Mouse (Mus musculus): Measurements from ENCODE around the gene Olfr1302. TPM values are rescaled to one million over a fixed set of nuclear protein-coding genes. Genes with fewer than 3 reads are reported as not detected.

Gene Olfr1302
- total RNA-seq (2021) = not detected

- intact Hi-C loops (cut with DNase I) = no loop called here
- no peak for DNase-seq
Observed at GRCm38 (mm10) chr2:111777129-111777528, at the start of gene Olfr1302. TSS of gene Olfr1302 (plus strand) at chr2:111777429.

- no peak for DNase-seq
- intact Hi-C loops (cut with DNase I) = no loop called here
Observed at GRCm38 (mm10) chr2:111750706-111751105, 26.5 kb upstream of the Olfr1302 start, which contains the start of gene Olfr1301. TSS of gene Olfr1301 (plus strand) at chr2:111751006.

GRCm38 (mm10) chr2:111812936-111813335, 35.7 kb downstream of the Olfr1302 start:
- intact Hi-C loops (cut with DNase I) = no loop called here
- no peak for DNase-seq

- intact Hi-C loops (cut with DNase I) = no loop called here
- DNase-seq = no peak
Observed at GRCm38 (mm10) chr2:111820240-111820639, 43.0 kb downstream of the Olfr1302 start, which contains the start of gene Olfr1303. TSS of gene Olfr1303 (minus strand) at chr2:111820340.

Other genes with a start within 250 kb of the Olfr1302 start
- gene Olfr1294, start 237.1 kb upstream of the Olfr1302 start, total RNA-seq (2021) = not detected
- not detected for gene Olfr1295, start 207.7 kb upstream of the Olfr1302 start, total RNA-seq (2021)
- gene Olfr1297, start 150.9 kb upstream of the Olfr1302 start, total RNA-seq (2021) = not detected
- gene Olfr1298, start 128.2 kb upstream of the Olfr1302 start, total RNA-seq (2021) = not detected
- not detected for gene Olfr1299, start 116.0 kb upstream of the Olfr1302 start, total RNA-seq (2021)
- gene Olfr1301, start 26.4 kb upstream of the Olfr1302 start, total RNA-seq (2021) = not detected
- gene Olfr1303, start 42.9 kb downstream of the Olfr1302 start, total RNA-seq (2021) = not detected
- not detected for gene Olfr1305, start 99.7 kb downstream of the Olfr1302 start, total RNA-seq (2021)
- gene Olfr1306, start 138.8 kb downstream of the Olfr1302 start, total RNA-seq (2021) = not detected
- under 1 TPM; 0.03 TPM for gene Olfr1307, start 172.0 kb downstream of the Olfr1302 start, total RNA-seq (2021)
- not detected for gene Olfr1308, start 187.5 kb downstream of the Olfr1302 start, total RNA-seq (2021)
- gene Olfr1309, start 212.9 kb downstream of the Olfr1302 start, total RNA-seq (2021) = not detected
- gene Olfr1310, start 235.3 kb downstream of the Olfr1302 start, total RNA-seq (2021) = not detected
- not detected for gene Olfr1311, start 247.0 kb downstream of the Olfr1302 start, total RNA-seq (2021)